Mouse (Mus musculus) embryonic fibroblast, embryonic 13.5 days (primary cell): ENCODE measurements around the gene Fam196b.

Experiments
- CTCF ChIP-seq: IDR thresholded peaks from 2 replicates; pipeline ENCODE4 v1.5.1; 2011; ENCODE audit warnings: mild to moderate bottlenecking, control low read depth, low read length, moderate library complexity, borderline replicate concordance; ENCODE audit not compliant: insufficient read depth
- POLR2A ChIP-seq: IDR thresholded peaks from 2 replicates; pipeline ENCODE4 v1.6.1; 2011; ENCODE audit warnings: low read depth, mild to moderate bottlenecking, control low read depth, low read length, moderate library complexity

DNA sequence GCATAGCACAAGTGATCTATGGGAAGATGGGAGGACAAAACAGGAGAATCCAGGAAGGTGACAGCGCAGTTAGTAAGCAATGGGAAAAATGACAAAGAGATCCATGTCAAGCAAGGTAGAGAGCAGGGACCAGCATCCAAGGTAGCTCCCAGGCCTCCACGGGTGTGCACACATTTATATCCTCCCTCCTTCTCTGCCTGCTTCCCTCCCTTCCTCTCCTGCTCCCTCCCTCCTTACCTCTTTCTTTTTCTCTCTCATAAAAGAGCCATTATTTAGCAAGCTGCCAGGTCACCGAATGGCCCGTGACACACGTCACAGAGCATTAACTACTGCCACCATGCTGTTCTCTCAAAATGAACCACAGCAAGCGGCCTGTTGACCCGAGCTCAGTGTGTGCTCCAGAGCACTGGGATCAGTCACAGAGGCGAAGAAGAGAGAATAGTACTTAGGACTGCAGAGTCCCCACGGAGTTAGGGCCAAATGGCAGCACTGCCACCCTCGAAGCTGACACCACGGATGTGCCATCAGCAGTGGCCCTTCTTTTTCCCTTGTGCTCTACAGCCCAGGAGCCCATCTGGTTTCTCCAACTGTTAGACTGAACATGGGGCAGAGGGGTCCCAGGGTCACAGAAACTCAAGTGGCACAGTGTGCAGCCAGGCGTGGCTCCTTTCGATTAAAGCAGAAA, 30.4 kb upstream of the Fam196b start:
- TF ChIP-seq CTCF = no peak
- TF ChIP-seq POLR2A = no peak
